Mouse (Mus musculus) hindbrain, embryonic 11.5 days (tissue): ENCODE results near the gene Med24. TPM values are rescaled to one million over a fixed set of nuclear protein-coding genes. Genes with fewer than 3 reads are reported as not detected.

Experiments used
- ATAC-seq: fragments of 200-750 bp; cut with Nextera tagmentation; 2 replicates; pipeline ENCODE4 v1.8.0; 2017; ENCODE audit warnings: mild to moderate bottlenecking, moderate TSS enrichment, moderate library complexity; ENCODE audit not compliant: low FRiP score
- DNase-seq: peaks from one replicate; pipeline ENCODE4 v3.0.0-alpha.2; 2015; ENCODE audit warnings: low spot score
- H3K27ac ChIP-seq: fragments of 300-500 bp; sonication (generic); 2 replicates; pipeline ENCODE4 v1.5.1; 2014; ENCODE audit warnings: mild to moderate bottlenecking, low read depth, low read length
- H3K27me3 ChIP-seq: fragments of 300-500 bp; sonication (generic); 2 replicates; pipeline ENCODE4 v1.6.1; 2014; ENCODE audit warnings: mild to moderate bottlenecking, low read length, moderate library complexity, mixed read lengths; ENCODE audit not compliant: control insufficient read depth, insufficient read depth
- H3K36me3 ChIP-seq: fragments of 300-500 bp; sonication (generic); 2 replicates; pipeline ENCODE4 v1.6.1; 2014; ENCODE audit warnings: mild to moderate bottlenecking, low read length, moderate library complexity, mixed read lengths; ENCODE audit not compliant: control insufficient read depth, insufficient read depth
- H3K4me1 ChIP-seq: fragments of 300-500 bp; sonication (generic); replicated peaks from 2 replicates; pipeline ENCODE4 v1.6.1; 2014; ENCODE audit warnings: low read length, mixed read lengths; ENCODE audit not compliant: control insufficient read depth, insufficient read depth
- H3K4me2 ChIP-seq: fragments of 300-500 bp; sonication (generic); replicated peaks from 2 replicates; pipeline ENCODE4 v1.6.1; 2014; ENCODE audit warnings: mild to moderate bottlenecking, low read depth, low read length
- H3K4me3 ChIP-seq: fragments of 300-500 bp; sonication (generic); 2 replicates; pipeline ENCODE4 v1.5.1; 2014; ENCODE audit warnings: low read depth, low read length
- H3K9ac ChIP-seq: fragments of 300-500 bp; sonication (generic); 2 replicates; pipeline ENCODE4 v1.6.1; 2014; ENCODE audit warnings: low read depth, low read length
- H3K9me3 ChIP-seq: fragments of 300-500 bp; sonication (generic); 2 replicates; pipeline ENCODE4 v1.6.1; 2016; ENCODE audit warnings: low read length; ENCODE audit not compliant: control insufficient read depth
- WGBS: fragments of 180-500 bp; shearing (Covaris S2); extraction: QIAGEN DNeasy Blood & Tissue Kit; methylation state at CpG from one replicate; pipeline ENCODE4 v1.1.7; 2014; 5-methylcytosine and 5-hydroxymethylcytosine counted together
- polyA plus RNA-seq: library from polyadenylated mRNA; unstranded; fragments of >200 nt; fragmentation: Nextera tagmentation; extraction: Ambion mirVana; gene quantifications from 2 replicates; pipeline ENCODE4 v1.2.1, GENCODE M21; 2014

Gene Med24
- polyA plus RNA-seq, 1 experiment from 2014 or later = 47.3 TPM

DNA sequence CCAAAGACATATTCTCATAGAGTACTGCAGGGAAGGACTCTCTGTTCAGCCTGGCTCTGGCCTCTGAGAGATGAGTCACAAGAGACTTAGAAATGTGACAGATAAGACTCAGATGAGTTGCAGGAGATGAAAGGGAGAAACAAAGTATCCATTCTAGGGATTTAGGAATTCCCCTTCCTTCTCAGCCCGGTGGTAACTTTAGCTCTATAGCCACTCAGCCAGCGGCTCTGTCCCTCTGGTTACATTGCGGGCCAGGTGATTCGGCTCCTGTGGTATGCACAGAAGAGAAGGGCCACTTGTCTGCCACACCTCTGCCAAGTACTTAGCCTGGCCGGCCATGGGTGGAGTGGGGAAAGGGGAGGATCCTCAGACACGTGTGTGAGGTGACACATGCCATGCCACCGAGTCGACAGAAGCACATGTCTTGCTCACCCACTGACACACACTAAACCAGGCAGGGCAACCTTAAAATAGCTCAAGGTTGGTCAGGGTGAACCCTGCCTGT, 43.5 kb upstream of the Med24 start:
- ATAC-seq (no peak), DNase-seq (no peak)
- no peaks in the 10 kb centered on the region for H3K27me3 ChIP-seq
- H3K27ac ChIP-seq = no peak overlapping the region
- no peaks in the 10 kb centered on the region for H3K9me3 ChIP-seq
- 79% methylated on average over 8 of the region's 8 CpGs for WGBS
- H3K4me1 ChIP-seq = peaks cover 18% of the 10 kb centered on the region
- H3K4me2 ChIP-seq = no peak overlapping the region
- H3K36me3 ChIP-seq = no peaks in the 10 kb centered on the region
- no peak overlapping the region for H3K9ac ChIP-seq
- no peak overlapping the region for H3K4me3 ChIP-seq

DNA sequence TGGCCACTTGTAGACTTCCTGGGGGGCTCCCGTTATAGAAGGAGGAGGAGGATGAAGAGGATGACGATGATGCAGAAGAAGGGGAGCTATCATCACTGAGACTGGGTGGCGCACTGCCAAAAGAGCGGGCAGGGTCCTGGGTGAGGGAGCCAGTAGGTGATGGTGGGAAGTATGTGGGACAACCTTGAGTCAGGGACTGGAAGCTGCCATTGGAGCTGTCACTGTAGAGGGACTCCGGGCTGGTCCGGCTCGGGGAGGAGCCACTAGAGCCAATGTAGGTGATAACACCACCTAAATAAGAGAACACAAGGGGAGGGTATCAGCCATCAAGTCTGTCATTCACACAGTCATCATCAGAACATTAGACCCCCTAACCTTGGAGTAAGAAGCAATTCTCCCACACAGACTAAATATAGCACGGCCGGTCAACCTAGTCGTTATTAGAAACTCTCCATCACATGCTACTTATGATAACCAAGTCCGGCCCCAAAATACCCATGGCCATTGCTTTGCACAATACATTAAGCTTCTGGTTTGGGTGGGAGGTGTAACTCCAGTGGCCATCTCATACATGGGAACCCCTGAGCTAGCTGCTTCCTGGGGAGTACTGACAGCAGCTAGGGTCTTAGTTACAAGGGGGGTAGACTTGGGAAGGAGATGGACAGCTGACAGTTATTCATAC, 42.8 kb upstream of the Med24 start:
- WGBS = 93% methylated on average over 11 of the region's 11 CpGs
- peaks cover 19% of the 10 kb centered on the region for H3K4me1 ChIP-seq
- no peak for DNase-seq

DNA sequence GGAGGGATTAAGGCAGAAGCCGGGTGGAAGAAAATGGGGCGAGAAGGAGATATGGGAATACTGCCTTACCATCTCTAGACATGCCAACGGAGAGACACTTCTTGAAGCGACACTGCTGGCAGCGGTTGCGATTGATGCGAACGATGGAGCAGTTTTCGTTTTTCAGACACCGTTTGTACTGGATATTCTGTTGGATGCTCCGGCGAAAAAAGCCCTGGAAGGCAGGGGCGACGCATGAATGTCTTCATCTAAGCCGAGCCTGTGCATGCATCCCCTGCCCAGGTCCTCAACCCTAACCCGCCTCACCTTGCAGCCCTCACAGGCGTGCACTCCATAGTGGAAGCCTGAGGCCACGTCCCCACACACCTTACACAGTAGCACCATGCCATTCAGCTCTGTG, 41.9 kb upstream of the Med24 start:
- Histone ChIP-seq H3K36me3 (no peaks in the 10 kb centered on the region), H3K4me2 (no peak overlapping the region), H3K27ac (no peak overlapping the region), H3K27me3 (no peaks in the 10 kb centered on the region), H3K9me3 (no peaks in the 10 kb centered on the region), H3K9ac (no peak overlapping the region), H3K4me3 (no peak overlapping the region), H3K4me1 (peaks cover 19% of the 10 kb centered on the region)
- no peak for ATAC-seq
- 93% methylated on average over 18 of the region's 18 CpGs for WGBS
- DNase-seq = no peak

More for the DNA sequence above, 42.8 kb upstream of the Med24 start:
- Histone ChIP-seq H3K4me3 (no peak overlapping the region), H3K36me3 (no peaks in the 10 kb centered on the region), H3K9me3 (no peaks in the 10 kb centered on the region), H3K27ac (no peak overlapping the region), H3K27me3 (no peaks in the 10 kb centered on the region), H3K9ac (no peak overlapping the region), H3K4me2 (no peak overlapping the region)
- ATAC-seq = no peak

DNA sequence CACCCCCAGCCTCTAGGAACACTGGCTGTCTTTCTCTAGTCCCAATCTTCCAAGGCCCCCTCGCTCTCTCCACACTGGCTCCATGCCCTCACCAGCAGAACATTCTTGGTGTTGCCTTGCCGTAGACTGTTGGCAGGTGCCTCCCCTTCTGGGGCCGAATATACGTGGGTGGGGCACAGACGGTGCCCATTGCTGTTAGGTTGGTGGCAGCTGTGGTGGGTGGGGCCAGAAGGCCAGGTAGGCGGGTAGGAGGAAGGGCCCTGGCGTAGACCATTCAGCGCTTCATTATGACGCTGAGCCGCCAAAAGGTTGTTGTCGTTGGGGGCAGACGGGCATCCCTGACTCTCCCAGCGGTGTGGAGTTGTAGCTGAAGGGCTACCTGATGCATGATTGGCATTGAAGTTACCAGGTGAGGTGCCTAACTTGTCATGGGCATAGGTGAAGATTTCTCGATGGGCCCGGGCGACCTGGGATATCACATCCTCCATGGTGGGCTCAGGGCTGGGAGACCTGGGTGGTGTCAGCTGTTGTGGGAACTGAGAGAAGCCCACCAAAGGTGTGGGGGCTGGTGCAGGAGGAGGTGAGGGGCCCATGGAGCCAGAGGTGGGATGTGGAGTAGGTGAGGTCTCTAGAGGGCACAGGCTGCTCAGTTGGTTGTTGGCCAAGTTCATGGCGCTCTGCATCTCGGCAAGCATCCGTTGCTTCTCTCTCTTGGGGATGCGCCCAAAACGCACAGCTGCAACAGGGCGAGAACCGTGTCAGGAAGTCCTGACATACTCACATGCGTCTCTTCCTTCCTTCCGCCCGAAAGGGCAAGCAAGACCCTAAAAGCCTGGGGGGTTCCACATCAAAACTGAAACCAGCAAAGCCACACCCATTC, 41.1 kb upstream of the Med24 start:
- Histone ChIP-seq H3K9ac (no peak overlapping the region), H3K27me3 (no peaks in the 10 kb centered on the region), H3K4me1 (peaks cover 19% of the 10 kb centered on the region), H3K4me2 (no peak overlapping the region), H3K9me3 (no peaks in the 10 kb centered on the region), H3K36me3 (no peaks in the 10 kb centered on the region), H3K27ac (no peak overlapping the region), H3K4me3 (no peak overlapping the region)
- 95% methylated on average over 26 of the region's 26 CpGs for WGBS
- no peak for ATAC-seq
- DNase-seq = no peak

DNA sequence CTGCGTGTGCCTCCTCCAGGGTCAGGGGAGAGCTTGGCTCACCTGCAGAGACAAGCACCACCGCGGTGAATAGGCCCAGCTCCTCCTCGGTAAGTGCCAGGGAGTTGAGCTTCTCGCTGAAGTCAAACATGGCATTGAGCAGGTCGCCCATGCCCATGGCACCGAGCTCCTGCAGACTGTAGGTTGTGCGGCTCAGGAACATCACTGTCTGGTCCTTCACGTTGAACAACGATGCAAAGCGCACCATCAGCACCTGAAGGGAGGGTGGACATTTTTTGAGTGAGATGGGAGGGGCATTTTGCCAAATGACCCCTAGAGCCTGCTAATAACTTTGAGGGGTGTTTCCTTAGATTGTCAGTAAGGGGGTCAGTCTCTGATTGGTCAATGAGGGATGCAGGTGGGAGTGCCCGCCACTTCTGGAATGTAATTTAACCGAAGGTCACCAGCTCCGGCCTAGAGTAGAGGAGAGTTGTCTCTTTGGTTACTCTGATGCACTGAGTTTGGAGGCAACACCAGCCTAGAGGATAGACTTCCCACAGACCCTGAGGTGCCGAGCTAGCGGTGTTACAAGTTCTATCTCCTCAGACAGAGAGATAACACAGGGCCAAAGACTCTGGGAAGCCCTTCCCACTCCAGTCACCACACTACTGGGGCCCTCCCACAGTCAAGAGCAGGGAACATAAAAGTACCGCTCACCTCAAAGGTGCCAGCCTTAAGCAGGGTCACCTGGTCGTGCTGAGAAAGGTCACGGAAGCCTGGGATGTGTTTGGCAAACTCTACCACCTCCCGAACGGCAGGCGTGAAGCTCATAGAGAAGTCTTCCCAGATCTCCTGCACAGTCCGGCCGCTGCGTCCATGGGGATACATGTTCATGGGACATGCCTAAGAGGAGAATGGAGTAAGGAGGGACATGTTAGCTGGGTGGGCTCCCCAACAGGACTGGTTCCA, 40.0 kb upstream of the Med24 start:
- Histone ChIP-seq H3K27ac (0 out of 2 replicates have a peak overlapping the region, but pooled peaks have one; percentile 67), H3K9me3 (no peaks in the 10 kb centered on the region), H3K36me3 (no peaks in the 10 kb centered on the region; the same call in 1 of the 2 replicates), H3K4me1 (peaks cover 11% of the 10 kb centered on the region), H3K9ac (no peak overlapping the region), H3K27me3 (no peaks in the 10 kb centered on the region), H3K4me3 (no peak overlapping the region), H3K4me2 (no peak overlapping the region)
- WGBS = 88% methylated on average over 25 of the region's 25 CpGs
- DNase-seq (no peak), ATAC-seq (no peak)

DNA sequence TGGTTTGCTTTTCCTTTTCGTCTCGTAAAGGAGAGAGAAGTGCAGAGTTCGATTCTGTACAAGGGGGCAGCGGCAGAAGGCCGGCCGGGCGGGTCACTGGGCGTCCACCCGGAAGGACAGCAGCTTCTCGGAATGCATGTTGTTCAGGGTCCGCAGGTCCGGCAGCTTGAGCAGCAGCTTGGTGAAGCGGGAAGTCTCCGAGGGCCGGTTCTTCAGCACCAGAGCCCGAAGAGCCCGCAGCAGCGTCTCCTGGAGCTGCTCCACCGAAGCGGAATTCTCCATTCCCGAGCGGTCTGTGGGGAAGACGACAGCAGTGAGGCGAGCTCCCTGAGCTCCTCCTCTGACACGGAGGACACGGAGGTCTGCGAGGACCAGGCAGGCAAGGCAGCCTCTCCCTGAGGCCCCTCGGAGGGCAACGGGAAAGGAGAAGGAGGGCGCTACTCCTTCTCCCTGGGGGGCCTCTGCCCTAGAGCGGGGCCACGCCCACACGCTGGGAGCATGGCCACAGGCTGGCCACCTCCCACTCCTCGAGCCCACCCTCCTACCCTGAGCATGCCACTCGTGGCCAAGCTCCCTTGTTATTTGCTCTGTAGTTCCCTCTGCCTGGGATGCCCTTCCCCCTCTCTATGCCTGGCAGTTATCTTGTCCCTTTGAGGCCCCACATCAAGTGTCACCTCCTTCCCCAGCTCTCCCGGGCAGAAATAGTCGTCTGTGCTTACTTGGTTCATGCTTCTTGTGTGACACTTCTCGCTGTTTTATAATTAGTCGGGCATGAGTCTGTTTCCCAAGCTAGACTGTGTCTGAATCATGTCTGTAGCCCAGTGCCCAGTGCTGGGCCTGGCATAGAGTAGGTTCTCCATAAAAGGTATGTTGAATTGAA, 39.1 kb upstream of the Med24 start:
- Histone ChIP-seq H3K27ac (peak overlapping the region; percentile 67), H3K9ac (peak overlapping the region; percentile 28; the same call in 1 of the 2 replicates), H3K4me3 (peak overlapping the region; percentile 2; the same call in 1 of the 2 replicates), H3K36me3 (no peaks in the 10 kb centered on the region; the same call in 1 of the 2 replicates), H3K9me3 (no peaks in the 10 kb centered on the region), H3K4me1 (peaks cover 8% of the 10 kb centered on the region), H3K4me2 (peak overlapping the region; percentile 25), H3K27me3 (no peaks in the 10 kb centered on the region)
- DNase-seq = peak; percentile 44
- ATAC-seq = no peak
- WGBS = 28% methylated on average over 33 of the region's 39 CpGs

DNA sequence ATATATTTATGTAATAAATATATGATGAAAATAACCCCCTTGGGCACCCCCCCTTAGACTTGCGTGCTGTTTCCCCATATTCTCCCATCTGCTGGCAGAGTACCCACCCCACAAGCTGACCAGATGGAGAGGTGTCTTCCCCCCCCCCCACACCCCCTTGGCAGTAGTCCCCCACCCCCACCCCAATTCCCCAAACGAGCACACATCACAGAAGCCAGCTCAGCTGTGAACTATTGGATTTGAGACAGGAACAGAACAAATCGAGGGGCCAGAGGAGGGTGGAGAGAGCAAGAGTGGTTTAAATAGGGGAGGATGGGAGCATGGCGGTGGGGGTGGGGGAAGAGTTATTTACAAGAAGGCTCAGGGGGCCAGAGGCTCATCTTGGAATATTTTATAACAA, 38.5 kb upstream of the Med24 start:
- Histone ChIP-seq H3K4me3 (no peak overlapping the region), H3K4me2 (peak overlapping the region; percentile 25; the same call in 1 of the 2 replicates), H3K36me3 (no peaks in the 10 kb centered on the region; the same call in 1 of the 2 replicates), H3K27ac (peak overlapping the region; percentile 67; the same call in 1 of the 2 replicates), H3K27me3 (no peaks in the 10 kb centered on the region), H3K9ac (no peak overlapping the region), H3K4me1 (peaks cover 8% of the 10 kb centered on the region), H3K9me3 (no peaks in the 10 kb centered on the region)
- no peak for DNase-seq
- peak; percentile 33; the same call in 1 of the 2 replicates for ATAC-seq
- 18% methylated on average over 4 of the region's 4 CpGs for WGBS
